Comparison of ENCODE assay signal across 8 mouse cellular contexts in genomic region chr10:84576029-84576394, GRCm38 (mm10). TPM values are rescaled to one million over a fixed set of nuclear protein-coding genes. Genes with fewer than 3 reads are reported as not detected.
DNase-seq lines count a peak whose midpoint lies in the region; ATAC-seq and TF ChIP-seq lines count a peak whose summit lies in the region.

No protein-coding gene starts in this region.

- H3K4me3 ChIP-seq in heart, adult 2 months: peak overlapping the region; percentile 97
- H3K4me3 ChIP-seq in E14TG2a.4 (replicated peaks; ENCODE audit: low read length): peak overlapping the region; percentile 99
- H3K4me3 ChIP-seq in forebrain, embryonic 11.5 days (ENCODE audit: low read depth, low read length): peak overlapping the region; percentile 63
- peak overlapping the region; percentile 88 for H3K4me3 ChIP-seq in liver, embryonic 11.5 days (ENCODE audit: low read depth, low read length)
- H3K4me3 ChIP-seq in stomach, embryonic 15.5 days (replicated peaks): peak overlapping the region; percentile 91

- H3K79me2 ChIP-seq in heart, adult 2 months (replicated peaks; ENCODE audit: control insufficient read depth, insufficient read depth, low read length): peaks cover 8% of the 10 kb centered on the region

- TF ChIP-seq POLR2A in heart, adult 2 months (IDR thresholded peaks at IDR 0.05; ENCODE audit: insufficient read depth, low read depth, low read length): no peak

- peaks cover 7% of the 10 kb centered on the region for H3K9me3 ChIP-seq in E14TG2a.4 (ENCODE audit: low read length)
- H3K9me3 ChIP-seq in forebrain, embryonic 11.5 days (ENCODE audit: control insufficient read depth, low read length): no peaks in the 10 kb centered on the region
- no peaks in the 10 kb centered on the region for H3K9me3 ChIP-seq in liver, embryonic 11.5 days (ENCODE audit: control insufficient read depth, low read length)
- H3K9me3 ChIP-seq in stomach, embryonic 15.5 days: no peaks in the 10 kb centered on the region

- peak; percentile 84 for TF ChIP-seq EP300 in heart, adult 2 months (IDR thresholded peaks at IDR 0.05; ENCODE audit: insufficient read depth, low read depth, low read length)

- no peaks in the 10 kb centered on the region for H3K27me3 ChIP-seq in heart, adult 2 months (ENCODE audit: control insufficient read depth, insufficient read depth, low read length)
- H3K27me3 ChIP-seq in E14TG2a.4 (ENCODE audit: insufficient read depth, low read length): peaks cover 15% of the 10 kb centered on the region; the same call in 1 of the 2 replicates
- 0 out of 2 replicates have a peak, but pooled peaks cover 2% of the 10 kb centered on the region for H3K27me3 ChIP-seq in forebrain, embryonic 11.5 days (ENCODE audit: control insufficient read depth, insufficient read depth, low read length)
- no peaks in the 10 kb centered on the region for H3K27me3 ChIP-seq in liver, embryonic 11.5 days (replicated peaks; ENCODE audit: control insufficient read depth, insufficient read depth, low read length)
- H3K27me3 ChIP-seq in stomach, embryonic 15.5 days (replicated peaks): no peaks in the 10 kb centered on the region

- WGBS in heart, adult 2 months: under 1% methylated on average over 14 of the region's 14 CpGs
- WGBS in forebrain, embryonic 11.5 days: under 1% methylated on average over 14 of the region's 14 CpGs
- WGBS in liver, embryonic 11.5 days: under 1% methylated on average over 14 of the region's 14 CpGs
- WGBS in stomach, embryonic 15.5 days: under 1% methylated on average over 14 of the region's 14 CpGs

- H3K4me2 ChIP-seq in forebrain, embryonic 11.5 days (ENCODE audit: low read depth, low read length, severe bottlenecking): peak overlapping the region; percentile 98
- H3K4me2 ChIP-seq in liver, embryonic 11.5 days: peak overlapping the region; percentile 99
- H3K4me2 ChIP-seq in stomach, embryonic 15.5 days: peak overlapping the region; percentile 89

- intact Hi-C loops in heart, adult 2 months (cut with DNase I): loop anchor here (1.0 to 2.0 kb wide), 2 partner anchors 40 to 47 kb away; partner anchors contain the start of gene Polr3b

- no peak for DNase-seq in heart, adult 2 months
- DNase-seq in heart, adult 9 months (ENCODE audit: low spot score in 2 of 2): no peak
- no peak for DNase-seq in forebrain, embryonic 11.5 days (ENCODE audit: low spot score)
- DNase-seq in liver, embryonic 11.5 days (ENCODE audit: low spot score): no peak
- no peak for DNase-seq in layer of hippocampus, adult 18-20 months (ENCODE audit: low spot score in 2 of 2)
- no peak for DNase-seq in testis, postnatal 14 days (ENCODE audit: low spot score)

- peak overlapping the region; percentile 100 for H3K27ac ChIP-seq in heart, adult 2 months
- no peak overlapping the region for H3K27ac ChIP-seq in forebrain, embryonic 11.5 days (ENCODE audit: low read depth, low read length)
- peak overlapping the region; percentile 69 for H3K27ac ChIP-seq in liver, embryonic 11.5 days (ENCODE audit: low read depth, low read length)
- H3K27ac ChIP-seq in stomach, embryonic 15.5 days: peak overlapping the region; percentile 77

- ATAC-seq in forebrain, embryonic 11.5 days (replicated peaks; ENCODE audit: low FRiP score): peak; percentile 78
- peak; percentile 93 for ATAC-seq in liver, embryonic 11.5 days (replicated peaks; ENCODE audit: low FRiP score)
- ATAC-seq in stomach, embryonic 15.5 days (ENCODE audit: insufficient read depth, low FRiP score, low read depth): peak; percentile 90

- H3K36me3 ChIP-seq in heart, adult 2 months (ENCODE audit: control insufficient read depth, insufficient read depth, low read length): peaks cover 22% of the 10 kb centered on the region
- H3K36me3 ChIP-seq in E14TG2a.4 (ENCODE audit: insufficient read depth, low read length): no peaks in the 10 kb centered on the region
- H3K36me3 ChIP-seq in forebrain, embryonic 11.5 days (ENCODE audit: control insufficient read depth, insufficient read depth, low read length): no peaks in the 10 kb centered on the region
- H3K36me3 ChIP-seq in liver, embryonic 11.5 days (ENCODE audit: control insufficient read depth, insufficient read depth, low read length): no peaks in the 10 kb centered on the region
- H3K36me3 ChIP-seq in stomach, embryonic 15.5 days: no peaks in the 10 kb centered on the region

- H3K4me1 ChIP-seq in heart, adult 2 months (ENCODE audit: control insufficient read depth, insufficient read depth, low read length): peaks cover 11% of the 10 kb centered on the region
- peaks cover 25% of the 10 kb centered on the region for H3K4me1 ChIP-seq in E14TG2a.4 (replicated peaks; ENCODE audit: low read depth, low read length)
- peaks cover 4% of the 10 kb centered on the region; the same call in 1 of the 2 replicates for H3K4me1 ChIP-seq in forebrain, embryonic 11.5 days (replicated peaks; ENCODE audit: control insufficient read depth, insufficient read depth, low read length)
- H3K4me1 ChIP-seq in liver, embryonic 11.5 days (replicated peaks; ENCODE audit: control insufficient read depth, insufficient read depth, low read length): peaks cover 12% of the 10 kb centered on the region
- H3K4me1 ChIP-seq in stomach, embryonic 15.5 days: 0 out of 2 replicates have a peak, but pooled peaks cover 9% of the 10 kb centered on the region

- H3K9ac ChIP-seq in heart, adult 2 months (ENCODE audit: low read depth, low read length): peak overlapping the region; percentile 43
- H3K9ac ChIP-seq in forebrain, embryonic 11.5 days (ENCODE audit: low read length): 0 out of 2 replicates have a peak overlapping the region, but pooled peaks have one; percentile 7
- H3K9ac ChIP-seq in liver, embryonic 11.5 days (ENCODE audit: low read depth, low read length): no peak overlapping the region
- no peak overlapping the region for H3K9ac ChIP-seq in stomach, embryonic 15.5 days

- TF ChIP-seq CTCF in heart, adult 2 months (IDR thresholded peaks at IDR 0.05): no peak
- no peak for TF ChIP-seq CTCF in E14TG2a.4 (conservative IDR thresholded peaks at IDR 0.05; ENCODE audit: low read length)

RNA-seq across cellular contexts. Expression of gene Tcp11l2, which starts 0.4 kb away (rescaled TPM):
- 100 to 1,000 TPM; 118 to 157 TPM for total RNA-seq in heart, adult 2 months (2021)
- polyA plus RNA-seq in heart, adult 2 months (2012; rRNA removed): 129 and 204 TPM in 2 replicates
- 4.9 and 5.1 TPM in 2 replicates for polyA plus RNA-seq in forebrain, embryonic 11.5 days (2014; fragmentation: Nextera tagmentation; extraction: Ambion mirVana)
- polyA plus RNA-seq in liver, embryonic 11.5 days (2014; fragmentation: Nextera tagmentation; extraction: Ambion mirVana): 4.7 and 5.7 TPM in 2 replicates
- 16.0 and 19.7 TPM in 2 replicates for polyA plus RNA-seq in stomach, embryonic 15.5 days (2015; fragmentation: Nextera tagmentation; extraction: Ambion mirVana)
- total RNA-seq in layer of hippocampus, adult 18-20 months (2021): 10 to 100 TPM; 24.7 to 30.3 TPM

RNA-seq across cellular contexts. Expression of gene Ckap4, which starts 42.1 kb away (rescaled TPM):
- 10 to 100 TPM; 29.9 to 31.4 TPM for total RNA-seq in heart, adult 2 months (2021)
- polyA plus RNA-seq in heart, adult 2 months (2012; rRNA removed): 17.2 and 20.9 TPM in 2 replicates
- polyA plus RNA-seq in forebrain, embryonic 11.5 days (2014; fragmentation: Nextera tagmentation; extraction: Ambion mirVana): 68.0 and 77.4 TPM in 2 replicates
- polyA plus RNA-seq in liver, embryonic 11.5 days (2014; fragmentation: Nextera tagmentation; extraction: Ambion mirVana): 39.4 and 41.5 TPM in 2 replicates
- polyA plus RNA-seq in stomach, embryonic 15.5 days (2015; fragmentation: Nextera tagmentation; extraction: Ambion mirVana): 81.8 and 89.3 TPM in 2 replicates
- 10 to 100 TPM; 18.7 to 19.9 TPM for total RNA-seq in layer of hippocampus, adult 18-20 months (2021)

RNA-seq across cellular contexts. Expression of gene Polr3b, which starts 46.1 kb away (rescaled TPM):
- 10 to 100 TPM in 1 of 2 experiments, 1 to 10 TPM in 1; 8.9 to 10.9 TPM for total RNA-seq in heart, adult 2 months (2021)
- polyA plus RNA-seq in heart, adult 2 months (2012; rRNA removed): 3.0 and 5.1 TPM in 2 replicates
- polyA plus RNA-seq in forebrain, embryonic 11.5 days (2014; fragmentation: Nextera tagmentation; extraction: Ambion mirVana): 16.9 TPM in 2 replicates
- polyA plus RNA-seq in liver, embryonic 11.5 days (2014; fragmentation: Nextera tagmentation; extraction: Ambion mirVana): 15.8 and 16.5 TPM in 2 replicates
- 10.8 and 12.6 TPM in 2 replicates for polyA plus RNA-seq in stomach, embryonic 15.5 days (2015; fragmentation: Nextera tagmentation; extraction: Ambion mirVana)
- total RNA-seq in layer of hippocampus, adult 18-20 months (2021): 10 to 100 TPM; 15.7 to 16.0 TPM

Comparison
In these comparisons a context has a peak if more than half of its experiments do, and no peak if none do; other contexts are left out.
1. H3K9ac ChIP-seq: peak in heart, adult 2 months (single experiment) and forebrain, embryonic 11.5 days (single experiment); none in liver, embryonic 11.5 days (single experiment) and stomach, embryonic 15.5 days (single experiment).
2. Peak in every context shown above with its lines, with median percentiles within 50 percentile points of each other: H3K4me3 ChIP-seq, ATAC-seq and H3K4me2 ChIP-seq.